32 mouse cellular contexts compared by ENCODE assay signal in the genomic region with DNA sequence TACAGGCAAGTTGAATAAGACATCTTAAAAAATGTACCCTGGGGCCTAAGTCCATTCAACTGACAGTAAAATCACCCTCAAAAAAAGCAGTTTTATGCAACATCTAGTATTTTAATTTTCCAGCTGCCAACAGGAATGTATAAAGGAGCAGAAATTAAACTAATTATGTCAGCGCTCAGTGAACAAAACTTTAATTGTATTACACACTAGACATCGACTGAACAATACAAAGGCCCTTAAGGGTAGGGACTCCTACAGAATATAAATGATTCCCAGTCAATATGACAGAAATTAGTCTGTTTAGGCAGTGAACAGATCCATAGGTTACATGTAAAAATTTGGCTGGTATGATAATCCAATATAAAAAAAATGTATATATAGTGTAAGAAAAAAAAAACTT. TPM values are rescaled to one million over a fixed set of nuclear protein-coding genes. Genes with fewer than 3 reads are reported as not detected.
DNase-seq lines count a peak whose midpoint lies in the region; ATAC-seq lines count a peak whose summit lies in the region.
"Had no signal": no experiment of that assay in that cellular context is flagged by ENCODE, and none has a peak within 500 bp of the region (broad histone marks: within the 10 kb centered on the region; RNA-seq: fewer than 3 reads in every experiment).

No protein-coding gene starts in this region.

- intact Hi-C loops in heart, postnatal 14 days (cut with DNase I) = no loop called here

- no peak overlapping the region for H3K9ac ChIP-seq in midbrain, embryonic 12.5 days (replicated peaks)
- no peak overlapping the region for H3K9ac ChIP-seq in midbrain, embryonic 16.5 days (ENCODE audit: low read depth, low read length)
- no peak overlapping the region for H3K9ac ChIP-seq in forebrain, embryonic 13.5 days
- no peak overlapping the region for H3K9ac ChIP-seq in liver, embryonic 15.5 days
- H3K9ac ChIP-seq in kidney, embryonic 15.5 days = no peak overlapping the region
- H3K9ac ChIP-seq: intestine, embryonic 15.5 days; limb, embryonic 12.5 days; neural tube, embryonic 12.5 days had no signal

- no peak overlapping the region for H3K4me2 ChIP-seq in midbrain, embryonic 12.5 days (replicated peaks)
- H3K4me2 ChIP-seq in midbrain, embryonic 16.5 days (ENCODE audit: low read length) = no peak overlapping the region
- 0 out of 2 replicates have a peak overlapping the region, but pooled peaks have one; percentile 5 for H3K4me2 ChIP-seq in forebrain, embryonic 13.5 days
- peak overlapping the region; percentile 38 for H3K4me2 ChIP-seq in liver, embryonic 15.5 days
- no peak overlapping the region for H3K4me2 ChIP-seq in kidney, embryonic 15.5 days
- H3K4me2 ChIP-seq: heart, embryonic 11.5 days; intestine, embryonic 15.5 days; limb, embryonic 12.5 days; midbrain, embryonic 11.5 days; neural tube, embryonic 12.5 days had no signal

- no peaks in the 10 kb centered on the region for H3K27me3 ChIP-seq in midbrain, embryonic 12.5 days
- no peaks in the 10 kb centered on the region for H3K27me3 ChIP-seq in midbrain, embryonic 16.5 days (ENCODE audit: control insufficient read depth, insufficient read depth, low read depth, low read length)
- H3K27me3 ChIP-seq in forebrain, embryonic 10.5 days (ENCODE audit: poor library complexity, severe bottlenecking) = no peaks in the 10 kb centered on the region
- no peaks in the 10 kb centered on the region for H3K27me3 ChIP-seq in forebrain, embryonic 13.5 days
- H3K27me3 ChIP-seq in liver, embryonic 15.5 days = no peaks in the 10 kb centered on the region
- H3K27me3 ChIP-seq in kidney, embryonic 15.5 days = no peaks in the 10 kb centered on the region
- H3K27me3 ChIP-seq: CH12.LX; intestine, embryonic 15.5 days; limb, embryonic 12.5 days; neural tube, embryonic 12.5 days; Patski had no signal

- DNase-seq in forebrain, embryonic 10.5 days (ENCODE audit: extremely low spot score, low spot score) = no peak
- DNase-seq in heart, postnatal 14 days = no peak
- DNase-seq: adrenal gland, postnatal 36 days; B cell, adult 2 months; cerebellum, adult 11-12 months; cerebellum, postnatal 10 days; kidney, adult 8-10 months; lung, adult 2 months; lung, postnatal 14 days; thymus, postnatal 36 days had no signal

- peak overlapping the region; percentile 30; the same call in 1 of the 2 replicates for H3K27ac ChIP-seq in midbrain, embryonic 12.5 days (replicated peaks)
- H3K27ac ChIP-seq in midbrain, embryonic 16.5 days (ENCODE audit: low read length) = no peak overlapping the region
- H3K27ac ChIP-seq in forebrain, embryonic 10.5 days = peak overlapping the region; percentile 60; the same call in 1 of the 2 replicates
- peak overlapping the region; percentile 81 for H3K27ac ChIP-seq in forebrain, embryonic 13.5 days
- H3K27ac ChIP-seq in liver, embryonic 15.5 days (replicated peaks) = peak overlapping the region; percentile 78
- H3K27ac ChIP-seq in kidney, embryonic 15.5 days = no peak overlapping the region
- H3K27ac ChIP-seq: embryonic facial prominence, embryonic 10.5 days; hindbrain, embryonic 10.5 days; intestine, embryonic 15.5 days; limb, embryonic 12.5 days; neural tube, embryonic 12.5 days had no signal

- WGBS in midbrain, embryonic 12.5 days = 44% methylated on average over 2 of the region's 2 CpGs
- WGBS in midbrain, embryonic 16.5 days = 28% methylated on average over 2 of the region's 2 CpGs
- 68% methylated on average over 2 of the region's 2 CpGs for WGBS in forebrain, embryonic 10.5 days
- WGBS in forebrain, embryonic 13.5 days = 13% methylated on average over 2 of the region's 2 CpGs
- 77% methylated on average over 2 of the region's 2 CpGs for WGBS in liver, embryonic 15.5 days (ENCODE audit: insufficient replicate concordance)
- WGBS in kidney, embryonic 15.5 days = 89% methylated on average over 2 of the region's 2 CpGs

- H3K9me3 ChIP-seq in midbrain, embryonic 12.5 days = no peaks in the 10 kb centered on the region
- no peaks in the 10 kb centered on the region for H3K9me3 ChIP-seq in midbrain, embryonic 16.5 days (replicated peaks; ENCODE audit: control insufficient read depth, low read length, poor library complexity, severe bottlenecking)
- H3K9me3 ChIP-seq in forebrain, embryonic 10.5 days = no peaks in the 10 kb centered on the region
- H3K9me3 ChIP-seq in forebrain, embryonic 13.5 days (replicated peaks) = no peaks in the 10 kb centered on the region
- H3K9me3 ChIP-seq in liver, embryonic 15.5 days (replicated peaks) = no peaks in the 10 kb centered on the region
- no peaks in the 10 kb centered on the region for H3K9me3 ChIP-seq in kidney, embryonic 15.5 days (replicated peaks)
- H3K9me3 ChIP-seq: embryonic facial prominence, embryonic 10.5 days; G1E; hindbrain, embryonic 10.5 days; intestine, embryonic 15.5 days; limb, embryonic 12.5 days; neural tube, embryonic 12.5 days had no signal

- peaks cover 26% of the 10 kb centered on the region for H3K4me1 ChIP-seq in midbrain, embryonic 12.5 days
- peaks cover 8% of the 10 kb centered on the region; the same call in 1 of the 2 replicates for H3K4me1 ChIP-seq in midbrain, embryonic 16.5 days (ENCODE audit: control insufficient read depth, insufficient read depth, low read length)
- peaks cover 46% of the 10 kb centered on the region for H3K4me1 ChIP-seq in forebrain, embryonic 10.5 days
- peaks cover 51% of the 10 kb centered on the region for H3K4me1 ChIP-seq in forebrain, embryonic 13.5 days
- peaks cover 76% of the 10 kb centered on the region for H3K4me1 ChIP-seq in liver, embryonic 15.5 days (replicated peaks)
- H3K4me1 ChIP-seq in kidney, embryonic 15.5 days = peaks cover 17% of the 10 kb centered on the region

- H3K36me3 ChIP-seq in midbrain, embryonic 12.5 days = no peaks in the 10 kb centered on the region
- no peaks in the 10 kb centered on the region for H3K36me3 ChIP-seq in midbrain, embryonic 16.5 days (ENCODE audit: control insufficient read depth, insufficient read depth, low read length)
- H3K36me3 ChIP-seq in forebrain, embryonic 10.5 days (replicated peaks) = no peaks in the 10 kb centered on the region
- no peaks in the 10 kb centered on the region for H3K36me3 ChIP-seq in forebrain, embryonic 13.5 days (ENCODE audit: poor library complexity, severe bottlenecking)
- H3K36me3 ChIP-seq in liver, embryonic 15.5 days (replicated peaks) = peaks cover 12% of the 10 kb centered on the region
- H3K36me3 ChIP-seq in kidney, embryonic 15.5 days = no peaks in the 10 kb centered on the region
- H3K36me3 ChIP-seq: embryonic facial prominence, embryonic 10.5 days; hindbrain, embryonic 10.5 days; intestine, embryonic 15.5 days; limb, embryonic 12.5 days; neural tube, embryonic 12.5 days had no signal

- no peak overlapping the region for H3K4me3 ChIP-seq in midbrain, embryonic 12.5 days
- H3K4me3 ChIP-seq in midbrain, embryonic 16.5 days (ENCODE audit: low read depth, low read length) = no peak overlapping the region
- no peak overlapping the region for H3K4me3 ChIP-seq in forebrain, embryonic 10.5 days
- no peak overlapping the region for H3K4me3 ChIP-seq in forebrain, embryonic 13.5 days
- H3K4me3 ChIP-seq in liver, embryonic 15.5 days (replicated peaks) = no peak overlapping the region
- no peak overlapping the region for H3K4me3 ChIP-seq in kidney, embryonic 15.5 days (replicated peaks)
- H3K4me3 ChIP-seq: embryonic facial prominence, embryonic 10.5 days; hindbrain, embryonic 10.5 days; intestine, embryonic 15.5 days; limb, embryonic 12.5 days; neural tube, embryonic 12.5 days had no signal

- ATAC-seq in midbrain, embryonic 12.5 days (ENCODE audit: low FRiP score, low read depth) = no peak
- no peak for ATAC-seq in midbrain, embryonic 16.5 days
- ATAC-seq in forebrain, embryonic 13.5 days = peak; percentile 73; the same call in 1 of the 2 replicates
- no peak for ATAC-seq in liver, embryonic 15.5 days (ENCODE audit: insufficient read depth)
- ATAC-seq in kidney, embryonic 15.5 days (replicated peaks; ENCODE audit: low FRiP score) = no peak
- ATAC-seq: hindbrain, embryonic 16.5 days; Patski had no signal

RNA-seq across cellular contexts. Expression of gene Rffl, which starts 8.0 kb away (rescaled TPM):
- 7.9 and 8.9 TPM in 2 replicates for polyA plus RNA-seq in midbrain, embryonic 12.5 days (2016; fragmentation: Nextera tagmentation; extraction: Ambion mirVana)
- 3.9 and 4.2 TPM in 2 replicates for polyA plus RNA-seq in midbrain, embryonic 16.5 days (2015; fragmentation: Nextera tagmentation; extraction: Ambion mirVana)
- polyA plus RNA-seq in forebrain, embryonic 10.5 days (2016; fragmentation: Nextera tagmentation; extraction: Ambion mirVana) = 8.8 and 9.5 TPM in 2 replicates
- polyA plus RNA-seq in forebrain, embryonic 13.5 days (2015; fragmentation: Nextera tagmentation; extraction: Ambion mirVana) = 14.4 and 15.1 TPM in 2 replicates
- 24.5 and 26.0 TPM in 2 replicates for polyA plus RNA-seq in liver, embryonic 15.5 days (2015; fragmentation: Nextera tagmentation; extraction: Ambion mirVana)
- 1 to 10 TPM; 5.0 to 6.5 TPM for total RNA-seq in heart, postnatal 14 days (2021)
- polyA plus RNA-seq in kidney, embryonic 15.5 days (2015; fragmentation: Nextera tagmentation; extraction: Ambion mirVana) = 22.3 and 23.6 TPM in 2 replicates

RNA-seq across cellular contexts. Expression of gene Rad51d, which starts 27.4 kb away (rescaled TPM):
- 12.8 and 14.1 TPM in 2 replicates for polyA plus RNA-seq in midbrain, embryonic 12.5 days (2016; fragmentation: Nextera tagmentation; extraction: Ambion mirVana)
- 13.6 and 13.7 TPM in 2 replicates for polyA plus RNA-seq in midbrain, embryonic 16.5 days (2015; fragmentation: Nextera tagmentation; extraction: Ambion mirVana)
- 15.3 and 18.0 TPM in 2 replicates for polyA plus RNA-seq in forebrain, embryonic 10.5 days (2016; fragmentation: Nextera tagmentation; extraction: Ambion mirVana)
- polyA plus RNA-seq in forebrain, embryonic 13.5 days (2015; fragmentation: Nextera tagmentation; extraction: Ambion mirVana) = 10.9 and 12.8 TPM in 2 replicates
- polyA plus RNA-seq in liver, embryonic 15.5 days (2015; fragmentation: Nextera tagmentation; extraction: Ambion mirVana) = 5.6 and 6.2 TPM in 2 replicates
- total RNA-seq in heart, postnatal 14 days (2021) = 1 to 10 TPM; 8.0 to 8.3 TPM
- polyA plus RNA-seq in kidney, embryonic 15.5 days (2015; fragmentation: Nextera tagmentation; extraction: Ambion mirVana) = 11.1 and 13.9 TPM in 2 replicates

RNA-seq across cellular contexts. Expression of gene Fndc8, which starts 28.9 kb away (rescaled TPM):
- 0.27 and 0.64 TPM in 2 replicates for polyA plus RNA-seq in midbrain, embryonic 12.5 days (2016; fragmentation: Nextera tagmentation; extraction: Ambion mirVana)
- polyA plus RNA-seq in midbrain, embryonic 16.5 days (2015; fragmentation: Nextera tagmentation; extraction: Ambion mirVana) = 1.0 and 1.1 TPM in 2 replicates
- polyA plus RNA-seq in forebrain, embryonic 10.5 days (2016; fragmentation: Nextera tagmentation; extraction: Ambion mirVana) = 0.18 and 0.22 TPM in 2 replicates
- 0.22 and 0.42 TPM in 2 replicates for polyA plus RNA-seq in forebrain, embryonic 13.5 days (2015; fragmentation: Nextera tagmentation; extraction: Ambion mirVana)
- polyA plus RNA-seq in liver, embryonic 15.5 days (2015; fragmentation: Nextera tagmentation; extraction: Ambion mirVana) = 0.07 and 0.18 TPM in 2 replicates
- total RNA-seq in heart, postnatal 14 days (2021) = not detected
- 0.18 and 0.39 TPM in 2 replicates for polyA plus RNA-seq in kidney, embryonic 15.5 days (2015; fragmentation: Nextera tagmentation; extraction: Ambion mirVana)
- total RNA-seq: adrenal gland, postnatal 36 days; gastrocnemius, adult 8-10 months; granulocyte monocyte progenitor cell, adult 5-6 weeks; layer of hippocampus, adult 18-20 months; left cerebral cortex, postnatal 14 days; megakaryocyte progenitor cell, adult 5-6 weeks had no signal
- polyA plus RNA-seq: cortical plate, adult 2 months; G1E; heart, embryonic 11.5 days had no signal

RNA-seq across cellular contexts. Expression of gene Nle1, which starts 45.2 kb away (rescaled TPM):
- polyA plus RNA-seq in midbrain, embryonic 12.5 days (2016; fragmentation: Nextera tagmentation; extraction: Ambion mirVana) = 33.8 and 33.9 TPM in 2 replicates
- polyA plus RNA-seq in midbrain, embryonic 16.5 days (2015; fragmentation: Nextera tagmentation; extraction: Ambion mirVana) = 35.7 and 36.8 TPM in 2 replicates
- 49.8 and 52.1 TPM in 2 replicates for polyA plus RNA-seq in forebrain, embryonic 10.5 days (2016; fragmentation: Nextera tagmentation; extraction: Ambion mirVana)
- 28.1 and 35.9 TPM in 2 replicates for polyA plus RNA-seq in forebrain, embryonic 13.5 days (2015; fragmentation: Nextera tagmentation; extraction: Ambion mirVana)
- polyA plus RNA-seq in liver, embryonic 15.5 days (2015; fragmentation: Nextera tagmentation; extraction: Ambion mirVana) = 12.4 and 13.6 TPM in 2 replicates
- 10 to 100 TPM; 12.6 to 12.7 TPM for total RNA-seq in heart, postnatal 14 days (2021)
- 34.9 and 40.0 TPM in 2 replicates for polyA plus RNA-seq in kidney, embryonic 15.5 days (2015; fragmentation: Nextera tagmentation; extraction: Ambion mirVana)

RNA-seq across cellular contexts. Expression of gene Unc45b, which starts 47.3 kb away (rescaled TPM):
- 0.89 and 0.93 TPM in 2 replicates for polyA plus RNA-seq in midbrain, embryonic 12.5 days (2016; fragmentation: Nextera tagmentation; extraction: Ambion mirVana)
- polyA plus RNA-seq in midbrain, embryonic 16.5 days (2015; fragmentation: Nextera tagmentation; extraction: Ambion mirVana) = 0.78 and 1.5 TPM in 2 replicates
- 0.23 and 0.31 TPM in 2 replicates for polyA plus RNA-seq in forebrain, embryonic 10.5 days (2016; fragmentation: Nextera tagmentation; extraction: Ambion mirVana)
- polyA plus RNA-seq in forebrain, embryonic 13.5 days (2015; fragmentation: Nextera tagmentation; extraction: Ambion mirVana) = 0.25 and 0.40 TPM in 2 replicates
- polyA plus RNA-seq in liver, embryonic 15.5 days (2015; fragmentation: Nextera tagmentation; extraction: Ambion mirVana) = 1.7 TPM in 2 replicates
- 100 to 1,000 TPM; 162 to 164 TPM for total RNA-seq in heart, postnatal 14 days (2021)
- polyA plus RNA-seq in kidney, embryonic 15.5 days (2015; fragmentation: Nextera tagmentation; extraction: Ambion mirVana) = 6.0 and 7.1 TPM in 2 replicates
- total RNA-seq: granulocyte monocyte progenitor cell, adult 5-6 weeks had no signal
- polyA plus RNA-seq: Patski had no signal

Comparison
In these comparisons a context has a peak if more than half of its experiments do, and no peak if none do; other contexts are left out.
1. H3K27ac ChIP-seq: peak in midbrain, embryonic 12.5 days (single experiment), forebrain, embryonic 10.5 days (single experiment), forebrain, embryonic 13.5 days (single experiment) and liver, embryonic 15.5 days (single experiment); none in midbrain, embryonic 16.5 days (single experiment) and kidney, embryonic 15.5 days (single experiment).
2. H3K4me2 ChIP-seq: peak in forebrain, embryonic 13.5 days (single experiment) and liver, embryonic 15.5 days (single experiment); none in midbrain, embryonic 12.5 days (single experiment), midbrain, embryonic 16.5 days (single experiment) and kidney, embryonic 15.5 days (single experiment).